Mouse (Mus musculus) liver, postnatal 0 days (tissue): ENCODE results near the gene Stk32b. TPM values are rescaled to one million over a fixed set of nuclear protein-coding genes. Genes with fewer than 3 reads are reported as not detected.

Experiments used
- ATAC-seq: fragments of 200-750 bp; cut with Nextera tagmentation; 2 replicates; pipeline ENCODE4 v1.8.0; 2017; ENCODE audit warnings: mild to moderate bottlenecking, moderate library complexity
- DNase-seq: peaks from one replicate; pipeline ENCODE4 v3.0.0-alpha.2; 2016
- H3K27ac ChIP-seq: fragments of 300-500 bp; sonication (generic); 2 replicates; pipeline ENCODE4 v1.5.1; 2014; ENCODE audit warnings: antibody characterized with exemption, moderate library complexity, mild to moderate bottlenecking, low read depth
- H3K27me3 ChIP-seq: fragments of 300-500 bp; sonication (generic); 2 replicates; pipeline ENCODE4 v1.6.1; 2014; ENCODE audit warnings: low read length, control low read depth, mixed read lengths; ENCODE audit not compliant: insufficient read depth
- H3K36me3 ChIP-seq: fragments of 300-500 bp; sonication (generic); replicated peaks from 2 replicates; pipeline ENCODE4 v1.6.1; 2014; ENCODE audit warnings: mild to moderate bottlenecking, control low read depth, low read length, moderate library complexity, mixed read lengths; ENCODE audit not compliant: insufficient read depth
- H3K4me1 ChIP-seq: fragments of 300-500 bp; sonication (generic); 2 replicates; pipeline ENCODE4 v1.6.1; 2014; ENCODE audit warnings: antibody characterized with exemption, mild to moderate bottlenecking, control low read depth; ENCODE audit not compliant: insufficient read depth
- H3K4me2 ChIP-seq: fragments of 300-500 bp; sonication (generic); 2 replicates; pipeline ENCODE4 v1.6.1; 2014; ENCODE audit warnings: low read depth, mild to moderate bottlenecking, low read length, moderate library complexity, mixed read lengths
- H3K4me3 ChIP-seq: fragments of 300-500 bp; sonication (generic); 2 replicates; pipeline ENCODE4 v1.5.1; 2014; ENCODE audit warnings: low read depth, low read length
- H3K9ac ChIP-seq: fragments of 300-500 bp; sonication (generic); replicated peaks from 2 replicates; pipeline ENCODE4 v1.6.1; 2014; ENCODE audit warnings: mild to moderate bottlenecking, moderate library complexity
- H3K9me3 ChIP-seq: fragments of 300-500 bp; sonication (generic); 2 replicates; pipeline ENCODE4 v1.6.1; 2016; ENCODE audit warnings: mild to moderate bottlenecking, control low read depth, low read length, mixed read lengths
- CTCF ChIP-seq: sonication (generic); IDR thresholded peaks from 2 replicates; pipeline ENCODE4 v1.5.1; 2016; ENCODE audit warnings: antibody characterized with exemption, low read depth
- EP300 ChIP-seq: IDR thresholded peaks from 2 replicates; pipeline ENCODE4 v1.6.1; 2016; ENCODE audit warnings: antibody characterized with exemption, low read depth, mild to moderate bottlenecking
- WGBS: fragments of 180-500 bp; shearing (Covaris S2); extraction: QIAGEN DNeasy Blood & Tissue Kit; methylation state at CpG from one replicate; pipeline ENCODE4 v1.1.7; 2014; ENCODE audit not compliant: insufficient replicate concordance; 5-methylcytosine and 5-hydroxymethylcytosine counted together
- polyA plus RNA-seq: library from polyadenylated mRNA; unstranded; fragments of >200 nt; fragmentation: Nextera tagmentation; extraction: Ambion mirVana; gene quantifications from 2 replicates; pipeline ENCODE4 v1.2.1, GENCODE M21; 2015

Gene Stk32b
- polyA plus RNA-seq, 1 experiment from 2014 or later = 0.05 TPM

DNA sequence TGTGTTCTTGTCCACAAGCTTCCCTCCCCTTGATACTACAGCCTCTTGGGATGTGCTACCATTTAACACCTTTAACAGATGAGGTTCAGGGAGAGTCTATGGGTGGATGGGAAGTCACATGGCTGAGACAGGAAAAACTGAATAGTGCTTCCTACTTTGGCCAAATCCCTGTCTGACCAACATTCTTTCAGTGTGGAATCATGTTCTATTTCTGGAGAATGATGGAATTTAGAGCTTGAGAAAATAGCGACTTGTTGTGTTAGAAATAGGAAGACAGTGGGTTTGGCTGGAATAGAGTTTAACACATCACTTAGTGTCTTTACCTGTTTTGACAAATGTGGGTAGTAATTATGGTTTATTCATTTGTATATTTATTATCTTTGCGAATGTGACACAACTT lies 249.3 kb downstream of the Stk32b start:
- H3K4me3 ChIP-seq = no peak overlapping the region
- H3K36me3 ChIP-seq = no peaks in the 10 kb centered on the region
- H3K9ac ChIP-seq = no peak overlapping the region
- H3K27me3 ChIP-seq = no peaks in the 10 kb centered on the region
- no peaks in the 10 kb centered on the region for H3K9me3 ChIP-seq
- TF ChIP-seq CTCF = no peak
- no peak for TF ChIP-seq EP300
- DNase-seq (no peak), ATAC-seq (no peak)
- H3K4me2 ChIP-seq = no peak overlapping the region
- 46% methylated on average over 2 of the region's 2 CpGs for WGBS
- no peaks in the 10 kb centered on the region for H3K4me1 ChIP-seq
- H3K27ac ChIP-seq = no peak overlapping the region

DNA sequence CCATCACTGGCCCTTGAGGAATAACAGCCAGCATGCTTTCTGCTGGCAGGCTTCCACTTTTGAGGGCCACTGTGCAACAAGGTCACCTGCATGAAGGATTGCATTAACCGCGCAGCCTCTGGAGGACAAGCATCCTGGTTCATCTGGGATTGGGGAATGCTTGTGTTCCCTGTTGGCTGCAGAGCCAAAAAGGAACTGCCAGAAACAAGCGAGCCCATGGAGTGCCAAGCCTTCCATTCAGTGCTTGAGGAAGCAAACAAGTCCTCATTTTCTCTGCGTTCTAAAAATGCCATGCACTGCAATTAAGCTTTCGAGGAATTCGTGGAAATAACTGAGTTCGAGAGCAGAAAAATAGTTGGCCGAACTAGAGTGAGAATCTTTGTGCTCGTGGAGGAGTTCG lies 251.5 kb downstream of the Stk32b start:
- no peak overlapping the region for H3K9ac ChIP-seq
- no peaks in the 10 kb centered on the region for H3K36me3 ChIP-seq
- no peak for DNase-seq
- TF ChIP-seq CTCF = no peak
- no peak for TF ChIP-seq EP300
- WGBS = 88% methylated on average over 10 of the region's 10 CpGs
- no peaks in the 10 kb centered on the region for H3K9me3 ChIP-seq
- no peaks in the 10 kb centered on the region for H3K4me1 ChIP-seq
- no peak overlapping the region for H3K4me3 ChIP-seq
- no peak overlapping the region for H3K4me2 ChIP-seq
- H3K27me3 ChIP-seq = no peaks in the 10 kb centered on the region
- H3K27ac ChIP-seq = no peak overlapping the region
- ATAC-seq = no peak

- ATAC-seq = no peak
- 51% methylated on average over 2 of the region's 2 CpGs for WGBS
Measured at GRCm38 (mm10) chr5:37458236-37458635, 258.7 kb downstream of the Stk32b start.

GRCm38 (mm10) chr5:37457831-37458230 lies 259.1 kb downstream of the Stk32b start:
- no peaks in the 10 kb centered on the region for H3K9me3 ChIP-seq
- TF ChIP-seq CTCF = no peak
- no peak for TF ChIP-seq EP300
- no peaks in the 10 kb centered on the region for H3K27me3 ChIP-seq
- H3K9ac ChIP-seq = no peak overlapping the region
- WGBS = 64% methylated on average over 2 of the region's 2 CpGs
- H3K36me3 ChIP-seq = no peaks in the 10 kb centered on the region
- no peak overlapping the region for H3K4me2 ChIP-seq
- H3K27ac ChIP-seq = no peak overlapping the region
- peak; percentile 43; the same call in 1 of the 2 replicates for ATAC-seq
- no peak for DNase-seq
- no peak overlapping the region for H3K4me3 ChIP-seq
- H3K4me1 ChIP-seq = no peaks in the 10 kb centered on the region

More at GRCm38 (mm10) chr5:37458236-37458635, 258.7 kb downstream of the Stk32b start:
- no peak overlapping the region for H3K9ac ChIP-seq
- no peaks in the 10 kb centered on the region for H3K9me3 ChIP-seq
- no peak for TF ChIP-seq CTCF
- no peak for TF ChIP-seq EP300
- DNase-seq = no peak
- H3K4me1 ChIP-seq = no peaks in the 10 kb centered on the region
- no peaks in the 10 kb centered on the region for H3K27me3 ChIP-seq
- no peak overlapping the region for H3K27ac ChIP-seq
- H3K4me2 ChIP-seq = no peak overlapping the region
- H3K4me3 ChIP-seq = no peak overlapping the region
- no peaks in the 10 kb centered on the region for H3K36me3 ChIP-seq

GRCm38 (mm10) chr5:37457191-37457590 lies 259.8 kb downstream of the Stk32b start:
- Histone ChIP-seq H3K9ac (no peak overlapping the region), H3K4me2 (no peak overlapping the region), H3K27ac (peak overlapping the region; percentile 66; the same call in 1 of the 2 replicates), H3K4me1 (no peaks in the 10 kb centered on the region), H3K36me3 (no peaks in the 10 kb centered on the region), H3K27me3 (no peaks in the 10 kb centered on the region), H3K4me3 (no peak overlapping the region), H3K9me3 (no peaks in the 10 kb centered on the region)
- DNase-seq = no peak
- WGBS = 55% methylated on average over 5 of the region's 5 CpGs
- TF ChIP-seq CTCF (no peak), EP300 (peak; percentile 48; the same call in 1 of the 2 replicates)
- peak; percentile 88 for ATAC-seq

DNA sequence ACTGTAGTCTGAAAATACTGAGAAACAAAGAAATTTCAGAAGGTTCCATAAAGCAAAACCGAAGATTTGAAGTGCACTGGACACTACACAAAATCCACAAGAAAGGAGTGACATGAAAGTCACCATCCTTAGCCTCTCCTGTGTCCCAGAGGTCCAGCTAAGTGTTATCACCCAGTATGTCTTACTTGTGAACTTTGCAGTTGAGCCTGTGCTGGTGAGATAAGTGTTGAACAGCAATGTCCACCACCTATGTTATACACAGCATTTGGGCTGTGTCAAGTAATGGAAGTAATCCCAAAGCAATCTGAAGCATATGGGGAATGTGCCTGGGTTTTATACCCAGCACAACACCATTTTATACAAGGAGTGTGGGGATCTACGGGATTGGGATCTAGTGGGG lies 260.4 kb downstream of the Stk32b start:
- no peaks in the 10 kb centered on the region for H3K4me1 ChIP-seq
- H3K36me3 ChIP-seq = no peaks in the 10 kb centered on the region
- 60% methylated on average over 2 of the region's 2 CpGs for WGBS
- H3K27ac ChIP-seq = peak overlapping the region; percentile 66
- H3K9me3 ChIP-seq = no peaks in the 10 kb centered on the region
- peak; percentile 71 for ATAC-seq
- H3K27me3 ChIP-seq = no peaks in the 10 kb centered on the region
- no peak overlapping the region for H3K4me2 ChIP-seq
- TF ChIP-seq EP300 (peak; percentile 59), CTCF (no peak)
- DNase-seq = no peak
- H3K9ac ChIP-seq = no peak overlapping the region
- H3K4me3 ChIP-seq = no peak overlapping the region

DNA sequence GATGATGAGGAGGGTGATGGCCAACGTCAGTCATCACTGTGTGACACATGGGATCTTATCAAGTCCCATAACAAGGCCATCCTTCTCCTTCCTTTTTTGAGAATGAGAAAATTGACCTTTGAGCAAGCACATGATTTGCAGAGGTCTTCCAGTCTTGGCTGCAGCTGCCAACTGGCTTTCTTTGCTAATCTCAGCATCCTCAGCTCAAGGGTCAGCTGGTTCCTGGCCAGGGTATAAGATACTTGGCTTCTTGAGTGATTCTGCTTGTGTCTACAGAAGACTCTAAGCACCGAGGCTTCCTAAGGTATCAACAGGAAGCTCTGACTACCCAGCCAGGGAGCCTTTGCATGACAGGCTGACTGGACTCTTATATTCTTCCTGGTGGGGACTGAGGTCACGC lies 269.4 kb downstream of the Stk32b start:
- no peaks in the 10 kb centered on the region for H3K36me3 ChIP-seq
- H3K4me3 ChIP-seq = no peak overlapping the region
- no peaks in the 10 kb centered on the region for H3K9me3 ChIP-seq
- 51% methylated on average over 3 of the region's 3 CpGs for WGBS
- DNase-seq (no peak), ATAC-seq (no peak)
- no peaks in the 10 kb centered on the region for H3K27me3 ChIP-seq
- no peak overlapping the region for H3K4me2 ChIP-seq
- H3K9ac ChIP-seq = no peak overlapping the region
- TF ChIP-seq EP300 = no peak
- TF ChIP-seq CTCF = no peak
- no peak overlapping the region for H3K27ac ChIP-seq
- H3K4me1 ChIP-seq = no peaks in the 10 kb centered on the region
